10 mouse cellular contexts compared by ENCODE assay signal in genomic region chr2:59471051-59471948, GRCm38 (mm10). TPM values are rescaled to one million over a fixed set of nuclear protein-coding genes. Genes with fewer than 3 reads are reported as not detected.
DNase-seq lines count a peak whose midpoint lies in the region; ATAC-seq and TF ChIP-seq lines count a peak whose summit lies in the region.
"Had no signal": no experiment of that assay in that cellular context is flagged by ENCODE, and none has a peak within 500 bp of the region (broad histone marks: within the 10 kb centered on the region; RNA-seq: fewer than 3 reads in every experiment).

No protein-coding gene starts in this region.

- no peaks in the 10 kb centered on the region for H3K9me3 ChIP-seq in forebrain, embryonic 10.5 days
- H3K9me3 ChIP-seq in forebrain, embryonic 13.5 days (replicated peaks): no peaks in the 10 kb centered on the region
- H3K9me3 ChIP-seq in midbrain, postnatal 0 days (ENCODE audit: low read length): no peaks in the 10 kb centered on the region
- H3K9me3 ChIP-seq in midbrain, embryonic 15.5 days: no peaks in the 10 kb centered on the region
- H3K9me3 ChIP-seq in heart, embryonic 14.5 days (ENCODE audit: control insufficient read depth, low read length): no peaks in the 10 kb centered on the region
- H3K9me3 ChIP-seq: megakaryocyte, embryonic 14.5 days had no signal

- DNase-seq in forebrain, embryonic 10.5 days (ENCODE audit: extremely low spot score, low spot score): no peak
- no peak for DNase-seq in midbrain, postnatal 0 days (ENCODE audit: low spot score)
- peak; percentile 42 for DNase-seq in lung, postnatal 10 days
- DNase-seq in urinary bladder, adult 18-20 months (ENCODE audit: low spot score in 2 of 2): no peak

- peaks cover 21% of the 10 kb centered on the region for H3K4me1 ChIP-seq in forebrain, embryonic 10.5 days
- 0 out of 2 replicates have a peak, but pooled peaks cover 11% of the 10 kb centered on the region for H3K4me1 ChIP-seq in forebrain, embryonic 13.5 days
- H3K4me1 ChIP-seq in midbrain, postnatal 0 days (ENCODE audit: insufficient read depth, low read length): no peaks in the 10 kb centered on the region
- H3K4me1 ChIP-seq in midbrain, embryonic 15.5 days: no peaks in the 10 kb centered on the region
- peaks cover 3 to 16% of the 10 kb centered on the region in 2 experiments; a peak in 3 of 4 replicates for H3K4me1 ChIP-seq in heart, embryonic 14.5 days (ENCODE audit: control insufficient read depth in 2 of 2, insufficient read depth in 2 of 2, low read length in 2 of 2)

- no peak overlapping the region for H3K9ac ChIP-seq in forebrain, embryonic 13.5 days
- no peak overlapping the region for H3K9ac ChIP-seq in midbrain, postnatal 0 days (replicated peaks; ENCODE audit: low read length, poor library complexity, severe bottlenecking)
- H3K9ac ChIP-seq in midbrain, embryonic 15.5 days: no peak overlapping the region
- no peak overlapping the region for H3K9ac ChIP-seq in heart, embryonic 14.5 days (ENCODE audit: low read length)

- no peaks in the 10 kb centered on the region for H3K27me3 ChIP-seq in forebrain, embryonic 10.5 days (ENCODE audit: poor library complexity, severe bottlenecking)
- H3K27me3 ChIP-seq in forebrain, embryonic 13.5 days: no peaks in the 10 kb centered on the region
- no peaks in the 10 kb centered on the region for H3K27me3 ChIP-seq in midbrain, postnatal 0 days (ENCODE audit: insufficient read depth, low read length)
- no peaks in the 10 kb centered on the region for H3K27me3 ChIP-seq in midbrain, embryonic 15.5 days (replicated peaks)
- no peaks in the 10 kb centered on the region for H3K27me3 ChIP-seq in heart, embryonic 14.5 days (ENCODE audit: control insufficient read depth, insufficient read depth, low read length)

- peak overlapping the region; percentile 4; the same call in 1 of the 2 replicates for H3K27ac ChIP-seq in forebrain, embryonic 10.5 days
- no peak overlapping the region for H3K27ac ChIP-seq in forebrain, embryonic 13.5 days
- H3K27ac ChIP-seq in midbrain, postnatal 0 days (ENCODE audit: low read depth, low read length): peak overlapping the region; percentile 3; the same call in 1 of the 2 replicates
- no peak overlapping the region for H3K27ac ChIP-seq in midbrain, embryonic 15.5 days
- peak overlapping the region; percentile 18 to 26; a peak in 2 of 4 replicates for H3K27ac ChIP-seq in heart, embryonic 14.5 days (replicated peaks in 1 of 2; ENCODE audit: control insufficient read depth in 1 of 2, insufficient read depth in 1 of 2, low read depth in 2 of 2, low read length in 2 of 2)

- WGBS in forebrain, embryonic 10.5 days: 67% methylated on average over 15 of the region's 15 CpGs
- WGBS in forebrain, embryonic 13.5 days: 50% methylated on average over 15 of the region's 15 CpGs
- 48% methylated on average over 15 of the region's 15 CpGs for WGBS in midbrain, postnatal 0 days
- WGBS in midbrain, embryonic 15.5 days: 52% methylated on average over 15 of the region's 15 CpGs
- WGBS in heart, embryonic 14.5 days: 43% methylated on average over 15 of the region's 15 CpGs

- no peak for ATAC-seq in forebrain, embryonic 13.5 days
- no peak for ATAC-seq in midbrain, postnatal 0 days (ENCODE audit: low FRiP score)
- ATAC-seq in midbrain, embryonic 15.5 days (replicated peaks): no peak
- ATAC-seq in heart, embryonic 14.5 days (ENCODE audit: insufficient number of reproducible peaks, insufficient read depth, low FRiP score, low read depth): no peak
- ATAC-seq in inflammation-experienced regulatory T-cells, adult 6 months: no peak

- H3K36me3 ChIP-seq in forebrain, embryonic 10.5 days (replicated peaks): no peaks in the 10 kb centered on the region
- H3K36me3 ChIP-seq in forebrain, embryonic 13.5 days (ENCODE audit: poor library complexity, severe bottlenecking): no peaks in the 10 kb centered on the region
- H3K36me3 ChIP-seq in midbrain, postnatal 0 days (ENCODE audit: insufficient read depth, low read length): no peaks in the 10 kb centered on the region
- H3K36me3 ChIP-seq in midbrain, embryonic 15.5 days (replicated peaks): no peaks in the 10 kb centered on the region
- H3K36me3 ChIP-seq in heart, embryonic 14.5 days (ENCODE audit: control insufficient read depth, insufficient read depth, low read length): no peaks in the 10 kb centered on the region

- no peak overlapping the region for H3K4me2 ChIP-seq in forebrain, embryonic 13.5 days
- no peak overlapping the region for H3K4me2 ChIP-seq in midbrain, postnatal 0 days (ENCODE audit: low read depth, low read length, poor library complexity, severe bottlenecking)
- H3K4me2 ChIP-seq in midbrain, embryonic 15.5 days: no peak overlapping the region
- peak overlapping the region; percentile 9; the same call in 1 of the 2 replicates for H3K4me2 ChIP-seq in heart, embryonic 14.5 days (ENCODE audit: low read length)

- no peak for TF ChIP-seq CTCF in midbrain, postnatal 0 days (IDR thresholded peaks at IDR 0.05)

- no peak overlapping the region for H3K4me3 ChIP-seq in forebrain, embryonic 10.5 days
- no peak overlapping the region for H3K4me3 ChIP-seq in forebrain, embryonic 13.5 days
- no peak overlapping the region for H3K4me3 ChIP-seq in midbrain, postnatal 0 days (ENCODE audit: low read depth, low read length)
- no peak overlapping the region for H3K4me3 ChIP-seq in midbrain, embryonic 15.5 days
- H3K4me3 ChIP-seq in heart, embryonic 14.5 days (ENCODE audit: control insufficient read depth in 1 of 2, insufficient read depth in 1 of 2, low read depth in 1 of 2, low read length in 2 of 2): no peak overlapping the region
- H3K4me3 ChIP-seq: megakaryocyte, embryonic 14.5 days had no signal

RNA-seq across cellular contexts. Expression of gene Dapl1, which starts 13.2 kb away (rescaled TPM):
- polyA plus RNA-seq in forebrain, embryonic 10.5 days (2016; fragmentation: Nextera tagmentation; extraction: Ambion mirVana): 1.2 and 1.9 TPM in 2 replicates
- 0.45 TPM in 1 of 2 replicates, not detected in the other for polyA plus RNA-seq in forebrain, embryonic 13.5 days (2015; fragmentation: Nextera tagmentation; extraction: Ambion mirVana)
- 0.85 TPM in 1 of 2 replicates, not detected in the other for total RNA-seq in midbrain, postnatal 0 days (2014; rRNA removed)
- 5.0 and 5.2 TPM in 2 replicates for polyA plus RNA-seq in midbrain, postnatal 0 days (2015; fragmentation: Nextera tagmentation; extraction: Ambion mirVana)
- 0.86 and 1.3 TPM in 2 replicates for polyA plus RNA-seq in midbrain, embryonic 15.5 days (2015; fragmentation: Nextera tagmentation; extraction: Ambion mirVana)
- 1.4 and 1.9 TPM in 2 replicates for polyA plus RNA-seq in heart, embryonic 14.5 days (2014; fragmentation: Nextera tagmentation; extraction: Ambion mirVana)
- polyA plus RNA-seq in inflammation-experienced regulatory T-cells, adult 6 months (2017; shearing (Covaris generic)): 10 to 100 TPM in 2 of 3 experiments, not detected in 1; 14.2 to 23.9 TPM
- total RNA-seq: adrenal gland, postnatal 36 days had no signal

Comparison
In these comparisons a context has a peak if more than half of its experiments do, and no peak if none do; other contexts are left out.
1. H3K27ac ChIP-seq: peak in forebrain, embryonic 10.5 days (single experiment), midbrain, postnatal 0 days (single experiment) and heart, embryonic 14.5 days (2 of 2); none in forebrain, embryonic 13.5 days (single experiment) and midbrain, embryonic 15.5 days (single experiment).